Mouse (Mus musculus): ENCODE results near the gene Ch25h. TPM values are rescaled to one million over a fixed set of nuclear protein-coding genes. Genes with fewer than 3 reads are reported as not detected.

Gene Ch25h
- total and polyA plus RNA-seq, 3 experiments: 0.16 to 2.4 (median 0.34) TPM

GRCm38 (mm10) chr19:34441979-34442378 lies 33.0 kb downstream of the Ch25h start:
- H3K79me2 ChIP-seq (replicated peaks; ENCODE audit: control insufficient read depth, insufficient read depth, low read length): no peaks in the 10 kb centered on the region
- H3K4me3 ChIP-seq: no peak overlapping the region
- peak; percentile 22 to 50 for DNase-seq
- peaks cover 6% of the 10 kb centered on the region; the same call in 1 of the 2 replicates for H3K36me3 ChIP-seq (ENCODE audit: control insufficient read depth, insufficient read depth, low read length)
- WGBS: 29% methylated on average over 2 of the region's 2 CpGs
- no peaks in the 10 kb centered on the region for H3K27me3 ChIP-seq (ENCODE audit: control insufficient read depth, insufficient read depth, low read length)
- TF ChIP-seq EP300 (IDR thresholded peaks at IDR 0.05; ENCODE audit: insufficient read depth, low read depth, low read length) (no peak), POLR2A (IDR thresholded peaks at IDR 0.05; ENCODE audit: insufficient read depth, low read depth, low read length) (no peak), CTCF (IDR thresholded peaks at IDR 0.05) (no peak)
- H3K27ac ChIP-seq: peak overlapping the region; percentile 29; the same call in 1 of the 2 replicates
- H3K9ac ChIP-seq (ENCODE audit: low read depth, low read length): no peak overlapping the region
- H3K4me1 ChIP-seq (ENCODE audit: control insufficient read depth, insufficient read depth, low read length): peaks cover 2% of the 10 kb centered on the region
- intact Hi-C loops (cut with DNase I): loop anchor here (5.0 kb wide), 1 partner anchor 50 kb away; no protein-coding TSS in a partner anchor

DNA sequence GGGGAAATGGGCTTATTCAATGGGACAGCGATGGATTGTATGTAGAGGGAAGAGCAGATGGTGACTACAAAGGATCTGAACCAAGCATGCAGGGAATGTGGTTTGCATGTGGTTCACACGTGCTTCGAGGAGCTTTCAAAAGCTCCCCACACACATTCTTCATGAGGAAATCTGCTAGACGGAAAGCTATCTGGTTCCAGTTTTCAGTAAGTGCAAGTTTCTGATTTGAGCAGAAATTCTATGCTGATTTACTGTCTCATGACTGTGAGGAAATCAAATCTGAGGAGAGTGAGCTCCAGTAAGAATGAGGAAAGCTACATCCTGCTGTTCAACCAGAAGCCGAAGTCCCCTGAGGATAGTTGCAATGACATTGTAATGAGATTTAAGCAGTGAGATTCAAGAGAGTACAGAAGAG lies 39.8 kb downstream of the Ch25h start:
- Histone ChIP-seq H3K9ac (ENCODE audit: low read depth, low read length) (no peak overlapping the region), H3K27ac (no peak overlapping the region), H3K4me3 (no peak overlapping the region), H3K4me1 (ENCODE audit: control insufficient read depth, insufficient read depth, low read length) (no peaks in the 10 kb centered on the region; the same call in 1 of the 2 replicates), H3K27me3 (ENCODE audit: control insufficient read depth, insufficient read depth, low read length) (no peaks in the 10 kb centered on the region), H3K36me3 (ENCODE audit: control insufficient read depth, insufficient read depth, low read length) (no peaks in the 10 kb centered on the region), H3K79me2 (replicated peaks; ENCODE audit: control insufficient read depth, insufficient read depth, low read length) (no peaks in the 10 kb centered on the region)
- DNase-seq: no peak
- 37% methylated on average over 5 of the region's 5 CpGs for WGBS
- TF ChIP-seq EP300 (IDR thresholded peaks at IDR 0.05; ENCODE audit: insufficient read depth, low read depth, low read length): no peak
- TF ChIP-seq CTCF (IDR thresholded peaks at IDR 0.05): no peak
- no peak for TF ChIP-seq POLR2A (IDR thresholded peaks at IDR 0.05; ENCODE audit: insufficient read depth, low read depth, low read length)
- intact Hi-C loops (cut with DNase I): no loop called here

DNA sequence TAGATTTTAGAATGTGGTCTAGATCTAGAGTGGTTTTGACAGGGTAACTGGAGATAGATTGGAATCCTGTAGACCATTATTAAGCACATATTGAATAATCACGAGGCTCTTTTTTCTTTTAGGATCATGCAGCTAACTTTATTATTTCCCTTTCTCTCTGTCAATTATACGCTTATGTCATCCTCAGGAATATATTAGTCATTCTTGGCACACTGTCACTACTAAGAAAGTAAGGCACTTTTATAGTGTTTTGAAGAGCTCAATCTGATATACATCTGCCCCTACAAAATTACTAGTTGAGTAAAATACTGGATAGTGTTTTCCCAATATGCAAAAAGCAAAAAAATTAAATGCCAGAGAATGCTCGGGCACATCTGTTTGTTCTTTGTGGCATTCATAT lies 43.6 kb downstream of the Ch25h start:
- Histone ChIP-seq H3K27me3 (ENCODE audit: control insufficient read depth, insufficient read depth, low read length) (no peaks in the 10 kb centered on the region), H3K79me2 (replicated peaks; ENCODE audit: control insufficient read depth, insufficient read depth, low read length) (no peaks in the 10 kb centered on the region), H3K36me3 (ENCODE audit: control insufficient read depth, insufficient read depth, low read length) (no peaks in the 10 kb centered on the region), H3K4me3 (no peak overlapping the region), H3K9ac (ENCODE audit: low read depth, low read length) (no peak overlapping the region), H3K27ac (no peak overlapping the region), H3K4me1 (ENCODE audit: control insufficient read depth, insufficient read depth, low read length) (no peaks in the 10 kb centered on the region; the same call in 1 of the 2 replicates)
- WGBS: 51% methylated on average over 3 of the region's 3 CpGs
- TF ChIP-seq EP300 (IDR thresholded peaks at IDR 0.05; ENCODE audit: insufficient read depth, low read depth, low read length): no peak
- TF ChIP-seq CTCF (IDR thresholded peaks at IDR 0.05): no peak
- TF ChIP-seq POLR2A (IDR thresholded peaks at IDR 0.05; ENCODE audit: insufficient read depth, low read depth, low read length): no peak
- DNase-seq: no peak
- intact Hi-C loops (cut with DNase I): no loop called here

- no peaks in the 10 kb centered on the region for H3K27me3 ChIP-seq (ENCODE audit: control insufficient read depth, insufficient read depth, low read length)
- H3K27ac ChIP-seq: no peak overlapping the region
- 84% methylated on average over 4 of the region's 4 CpGs for WGBS
- no peak overlapping the region for H3K4me3 ChIP-seq
- no peak overlapping the region for H3K9ac ChIP-seq (ENCODE audit: low read depth, low read length)
- H3K36me3 ChIP-seq (ENCODE audit: control insufficient read depth, insufficient read depth, low read length): 0 out of 2 replicates have a peak, but pooled peaks cover 3% of the 10 kb centered on the region
- no peak for DNase-seq
- TF ChIP-seq CTCF (IDR thresholded peaks at IDR 0.05) (no peak), POLR2A (IDR thresholded peaks at IDR 0.05; ENCODE audit: insufficient read depth, low read depth, low read length) (no peak), EP300 (IDR thresholded peaks at IDR 0.05; ENCODE audit: insufficient read depth, low read depth, low read length) (no peak)
- peaks cover 3% of the 10 kb centered on the region; the same call in 1 of the 2 replicates for H3K4me1 ChIP-seq (ENCODE audit: control insufficient read depth, insufficient read depth, low read length)
- no peaks in the 10 kb centered on the region for H3K79me2 ChIP-seq (replicated peaks; ENCODE audit: control insufficient read depth, insufficient read depth, low read length)
- intact Hi-C loops (cut with DNase I): no loop called here
Observed at GRCm38 (mm10) chr19:34423783-34424335, 51.1 kb downstream of the Ch25h start.

Other genes starting within 250 kb of the Ch25h start
- gene Acta2, start 219.6 kb downstream of the Ch25h start, total RNA-seq (2021): 100 to 1,000 TPM; 134 to 152 TPM
- 517 and 1,089 TPM in 2 replicates for gene Acta2, start 219.6 kb downstream of the Ch25h start, polyA plus RNA-seq (2012; rRNA removed)
- gene Fas, start 184.5 kb downstream of the Ch25h start, total RNA-seq (2021): 10 to 100 TPM; 12.1 to 17.4 TPM
- gene Fas, start 184.5 kb downstream of the Ch25h start, polyA plus RNA-seq (2012; rRNA removed): 5.1 and 9.3 TPM in 2 replicates
- gene Lipa, start 52.3 kb upstream of the Ch25h start, total RNA-seq (2021): 10 to 100 TPM; 24.9 to 25.1 TPM
- gene Lipa, start 52.3 kb upstream of the Ch25h start, polyA plus RNA-seq (2012; rRNA removed): 18.8 and 30.9 TPM in 2 replicates
- gene Ifit2, start 75.5 kb upstream of the Ch25h start, total RNA-seq (2021): 1 to 10 TPM; 3.4 to 4.2 TPM
- 1.8 and 5.3 TPM in 2 replicates for gene Ifit2, start 75.5 kb upstream of the Ch25h start, polyA plus RNA-seq (2012; rRNA removed)
- 1 to 10 TPM; 3.7 to 4.4 TPM for gene Ifit3, start 108.4 kb upstream of the Ch25h start, total RNA-seq (2021)
- gene Ifit3, start 108.4 kb upstream of the Ch25h start, polyA plus RNA-seq (2012; rRNA removed): 2.9 and 7.6 TPM in 2 replicates
- gene Ifit1bl1, start 126.8 kb upstream of the Ch25h start, total RNA-seq (2021): 1 to 10 TPM; 1.5 to 1.8 TPM
- 1.3 and 2.8 TPM in 2 replicates for gene Ifit1bl1, start 126.8 kb upstream of the Ch25h start, polyA plus RNA-seq (2012; rRNA removed)
- 1 to 10 TPM; 1.2 to 1.4 TPM for gene Ifit3b, start 132.8 kb upstream of the Ch25h start, total RNA-seq (2021)
- 0.90 and 2.4 TPM in 2 replicates for gene Ifit3b, start 132.8 kb upstream of the Ch25h start, polyA plus RNA-seq (2012; rRNA removed)
- gene Ifit1bl2, start 165.6 kb upstream of the Ch25h start, total RNA-seq (2021): 1 to 10 TPM; 1.6 to 2.0 TPM
- gene Ifit1bl2, start 165.6 kb upstream of the Ch25h start, polyA plus RNA-seq (2012; rRNA removed): 1.0 and 1.9 TPM in 2 replicates
- 1 to 10 TPM; 1.3 to 1.5 TPM for gene Ifit1, start 165.7 kb upstream of the Ch25h start, total RNA-seq (2021)
- 2.4 and 4.9 TPM in 2 replicates for gene Ifit1, start 165.7 kb upstream of the Ch25h start, polyA plus RNA-seq (2012; rRNA removed)

Data from heart, adult 2 months (tissue).